Mouse (Mus musculus) ovary, postnatal 10 days (tissue): ENCODE measurements at regions not wholly inside any gene's neighbourhood (a gene's known extent, or its start where the extent isn't known, plus 50 kb on each side); places are given as distances from the start of the nearest gene placed in this dataset.

Source experiments
- DNase-seq: peaks from one replicate; pipeline ENCODE4 v3.0.0; 2022; ENCODE audit warnings: low spot score

GRCm38 (mm10) chr15:6183627-6184026 lies 116.0 kb upstream of the Dab2 start:
- no peak for DNase-seq

GRCm38 (mm10) chr15:6191845-6192244 lies 107.7 kb upstream of the Dab2 start:
- no peak for DNase-seq

- DNase-seq = no peak
Observed at GRCm38 (mm10) chr15:6207239-6207638, 92.3 kb upstream of the Dab2 start.

- DNase-seq = peak; percentile 2
Observed at GRCm38 (mm10) chr15:6209301-6209700, 90.3 kb upstream of the Dab2 start.

- DNase-seq = no peak
Observed at GRCm38 (mm10) chr15:6218087-6218486, 81.5 kb upstream of the Dab2 start.

GRCm38 (mm10) chr15:6225227-6225626 lies 74.4 kb upstream of the Dab2 start:
- DNase-seq = no peak

- DNase-seq = no peak
Observed at GRCm38 (mm10) chr15:6230618-6231017, 69.0 kb upstream of the Dab2 start.

GRCm38 (mm10) chr15:6231308-6232103 lies 68.1 kb upstream of the Dab2 start:
- DNase-seq = no peak

- no peak for DNase-seq
Observed at GRCm38 (mm10) chr15:6233621-6234020, 66.0 kb upstream of the Dab2 start.

- no peak for DNase-seq
Observed at GRCm38 (mm10) chr15:6236583-6236982, 63.0 kb upstream of the Dab2 start.

GRCm38 (mm10) chr15:6237726-6238125 lies 61.9 kb upstream of the Dab2 start:
- no peak for DNase-seq

- DNase-seq = peak; percentile 92
Observed at GRCm38 (mm10) chr15:6238133-6238532, 61.5 kb upstream of the Dab2 start.

- DNase-seq = no peak
Observed at GRCm38 (mm10) chr15:6238755-6239154, 60.8 kb upstream of the Dab2 start.

- no peak for DNase-seq
Observed at GRCm38 (mm10) chr15:6242132-6242531, 57.5 kb upstream of the Dab2 start.

GRCm38 (mm10) chr15:6244401-6244800 lies 55.2 kb upstream of the Dab2 start:
- no peak for DNase-seq

GRCm38 (mm10) chr15:6245950-6246894 lies 53.4 kb upstream of the Dab2 start:
- DNase-seq = no peak

- no peak for DNase-seq
Observed at GRCm38 (mm10) chr15:6248470-6248869, 51.1 kb upstream of the Dab2 start.
